Mouse (Mus musculus): ENCODE results near the gene Plekhf1. TPM values are rescaled to one million over a fixed set of nuclear protein-coding genes. Genes with fewer than 3 reads are reported as not detected.
A peak's percentile ranks its signal among the peaks of the same experiment; 100 is the strongest.

Gene Plekhf1
- polyA plus RNA-seq, 1 experiment from 2014 or later = 2.1 TPM

GRCm38 (mm10) chr7:38215281-38215680 is 12.5 kb downstream of the Plekhf1 start:
- H3K36me3 ChIP-seq = no peaks in the 10 kb centered on the region
- no peaks in the 10 kb centered on the region; the same call in 1 of the 2 replicates for H3K4me1 ChIP-seq
- 80% methylated on average over 7 of the region's 7 CpGs for WGBS
- H3K9me3 ChIP-seq (replicated peaks) = no peaks in the 10 kb centered on the region
- no peak overlapping the region for H3K4me2 ChIP-seq (replicated peaks)
- no peak overlapping the region for H3K4me3 ChIP-seq
- H3K27me3 ChIP-seq = no peaks in the 10 kb centered on the region
- no peak overlapping the region for H3K27ac ChIP-seq
- no peak overlapping the region for H3K9ac ChIP-seq
- no peak for ATAC-seq (ENCODE audit: low FRiP score)

- 84% methylated on average over 5 of the region's 5 CpGs for WGBS
- no peak overlapping the region for H3K4me2 ChIP-seq (replicated peaks)
- H3K4me1 ChIP-seq = no peaks in the 10 kb centered on the region; the same call in 1 of the 2 replicates
- no peak overlapping the region for H3K27ac ChIP-seq
- ATAC-seq (ENCODE audit: low FRiP score) = no peak
- H3K4me3 ChIP-seq = no peak overlapping the region
- H3K9me3 ChIP-seq (replicated peaks) = no peaks in the 10 kb centered on the region
- no peak overlapping the region for H3K9ac ChIP-seq
- no peaks in the 10 kb centered on the region for H3K36me3 ChIP-seq
- no peaks in the 10 kb centered on the region for H3K27me3 ChIP-seq
Observed at GRCm38 (mm10) chr7:38214473-38215214, 13.2 kb downstream of the Plekhf1 start.

GRCm38 (mm10) chr7:38212651-38213062 is 15.2 kb downstream of the Plekhf1 start:
- WGBS = 68% methylated on average over 3 of the region's 3 CpGs
- H3K4me3 ChIP-seq = no peak overlapping the region
- no peaks in the 10 kb centered on the region; the same call in 1 of the 2 replicates for H3K4me1 ChIP-seq

GRCm38 (mm10) chr7:38209478-38210152 is 18.2 kb downstream of the Plekhf1 start:
- Histone ChIP-seq H3K4me3 (no peak overlapping the region), H3K4me2 (replicated peaks) (no peak overlapping the region), H3K4me1 (no peaks in the 10 kb centered on the region), H3K36me3 (no peaks in the 10 kb centered on the region), H3K9ac (no peak overlapping the region), H3K9me3 (replicated peaks) (no peaks in the 10 kb centered on the region), H3K27me3 (no peaks in the 10 kb centered on the region), H3K27ac (no peak overlapping the region)
- ATAC-seq (ENCODE audit: low FRiP score) = no peak
- WGBS = 70% methylated on average over 11 of the region's 11 CpGs

More at GRCm38 (mm10) chr7:38212651-38213062, 15.2 kb downstream of the Plekhf1 start:
- ATAC-seq (ENCODE audit: low FRiP score) = no peak
- H3K9me3 ChIP-seq (replicated peaks) = no peaks in the 10 kb centered on the region
- H3K27ac ChIP-seq = no peak overlapping the region
- no peak overlapping the region for H3K9ac ChIP-seq
- no peak overlapping the region for H3K4me2 ChIP-seq (replicated peaks)
- no peaks in the 10 kb centered on the region for H3K27me3 ChIP-seq
- no peaks in the 10 kb centered on the region for H3K36me3 ChIP-seq

- no peak for ATAC-seq (ENCODE audit: low FRiP score)
- H3K4me3 ChIP-seq = no peak overlapping the region
- no peaks in the 10 kb centered on the region for H3K36me3 ChIP-seq
- H3K4me1 ChIP-seq = no peaks in the 10 kb centered on the region
- no peaks in the 10 kb centered on the region for H3K27me3 ChIP-seq
- no peak overlapping the region for H3K9ac ChIP-seq
- no peak overlapping the region for H3K4me2 ChIP-seq (replicated peaks)
- no peak overlapping the region for H3K27ac ChIP-seq
- 73% methylated on average over 3 of the region's 3 CpGs for WGBS
- no peaks in the 10 kb centered on the region; the same call in 1 of the 2 replicates for H3K9me3 ChIP-seq (replicated peaks)
Observed at GRCm38 (mm10) chr7:38208969-38209368, 18.8 kb downstream of the Plekhf1 start.

- no peak overlapping the region for H3K4me2 ChIP-seq (replicated peaks)
Observed at GRCm38 (mm10) chr7:38206564-38206963, 21.3 kb downstream of the Plekhf1 start.

GRCm38 (mm10) chr7:38205801-38206200 is 22.0 kb downstream of the Plekhf1 start:
- H3K4me3 ChIP-seq = no peak overlapping the region
- no peak overlapping the region for H3K27ac ChIP-seq
- no peaks in the 10 kb centered on the region for H3K27me3 ChIP-seq
- peaks cover under 1% of the 10 kb centered on the region; the same call in 1 of the 2 replicates for H3K4me1 ChIP-seq
- no peak overlapping the region for H3K9ac ChIP-seq
- WGBS = 14% methylated on average over 2 of the region's 2 CpGs
- no peaks in the 10 kb centered on the region; the same call in 1 of the 2 replicates for H3K9me3 ChIP-seq (replicated peaks)
- H3K36me3 ChIP-seq = no peaks in the 10 kb centered on the region
- no peak overlapping the region for H3K4me2 ChIP-seq (replicated peaks)
- no peak for ATAC-seq (ENCODE audit: low FRiP score)

More at GRCm38 (mm10) chr7:38206564-38206963, 21.3 kb downstream of the Plekhf1 start:
- Histone ChIP-seq H3K27ac (no peak overlapping the region), H3K27me3 (no peaks in the 10 kb centered on the region), H3K4me1 (no peaks in the 10 kb centered on the region), H3K9me3 (replicated peaks) (no peaks in the 10 kb centered on the region; the same call in 1 of the 2 replicates), H3K4me3 (no peak overlapping the region), H3K36me3 (no peaks in the 10 kb centered on the region), H3K9ac (no peak overlapping the region)
- WGBS = 80% methylated on average over 3 of the region's 3 CpGs
- no peak for ATAC-seq (ENCODE audit: low FRiP score)

GRCm38 (mm10) chr7:38204314-38204713 is 23.5 kb downstream of the Plekhf1 start:
- Histone ChIP-seq H3K36me3 (no peaks in the 10 kb centered on the region), H3K4me3 (no peak overlapping the region), H3K27me3 (no peaks in the 10 kb centered on the region), H3K9ac (no peak overlapping the region), H3K27ac (no peak overlapping the region), H3K4me2 (replicated peaks) (no peak overlapping the region), H3K9me3 (replicated peaks) (no peaks in the 10 kb centered on the region; the same call in 1 of the 2 replicates), H3K4me1 (peaks cover 5% of the 10 kb centered on the region; the same call in 1 of the 2 replicates)
- WGBS = 88% methylated on average over 6 of the region's 6 CpGs
- no peak for ATAC-seq (ENCODE audit: low FRiP score)

GRCm38 (mm10) chr7:38201290-38201658 is 26.5 kb downstream of the Plekhf1 start:
- peak overlapping the region; percentile 52; the same call in 1 of the 2 replicates for H3K4me2 ChIP-seq (replicated peaks)
- ATAC-seq (ENCODE audit: low FRiP score) = no peak
- no peak overlapping the region for H3K27ac ChIP-seq
- 43% methylated on average over 3 of the region's 3 CpGs for WGBS
- H3K4me1 ChIP-seq = peaks cover 5% of the 10 kb centered on the region; the same call in 1 of the 2 replicates
- H3K9ac ChIP-seq = no peak overlapping the region
- H3K27me3 ChIP-seq = no peaks in the 10 kb centered on the region
- H3K36me3 ChIP-seq = no peaks in the 10 kb centered on the region
- H3K4me3 ChIP-seq = no peak overlapping the region
- no peaks in the 10 kb centered on the region; the same call in 1 of the 2 replicates for H3K9me3 ChIP-seq (replicated peaks)

- Histone ChIP-seq H3K4me1 (peaks cover 5% of the 10 kb centered on the region; the same call in 1 of the 2 replicates), H3K36me3 (no peaks in the 10 kb centered on the region), H3K27ac (no peak overlapping the region), H3K9me3 (replicated peaks) (no peaks in the 10 kb centered on the region; the same call in 1 of the 2 replicates), H3K4me2 (replicated peaks) (peak overlapping the region; percentile 52), H3K4me3 (peak overlapping the region; percentile 20), H3K9ac (peak overlapping the region; percentile 3; the same call in 1 of the 2 replicates), H3K27me3 (no peaks in the 10 kb centered on the region)
- WGBS = 4% methylated on average over 28 of the region's 28 CpGs
- peak; percentile 91 for ATAC-seq (ENCODE audit: low FRiP score)
Observed at GRCm38 (mm10) chr7:38200606-38201289, 27.1 kb downstream of the Plekhf1 start.

- no peaks in the 10 kb centered on the region; the same call in 1 of the 2 replicates for H3K9me3 ChIP-seq (replicated peaks)
- ATAC-seq (ENCODE audit: low FRiP score) = no peak
- no peaks in the 10 kb centered on the region for H3K27me3 ChIP-seq
- H3K4me1 ChIP-seq = peaks cover 5% of the 10 kb centered on the region; the same call in 1 of the 2 replicates
- no peak overlapping the region for H3K27ac ChIP-seq
- no peaks in the 10 kb centered on the region for H3K36me3 ChIP-seq
- WGBS = 68% methylated on average over 8 of the region's 8 CpGs
- H3K4me3 ChIP-seq = no peak overlapping the region
- peak overlapping the region; percentile 52 for H3K4me2 ChIP-seq (replicated peaks)
- H3K9ac ChIP-seq = no peak overlapping the region
Observed at GRCm38 (mm10) chr7:38199907-38200605, 27.8 kb downstream of the Plekhf1 start.

All from hindbrain, embryonic 12.5 days (tissue).